Comparison of ENCODE assay signal across 11 mouse cellular contexts in the genomic region with DNA sequence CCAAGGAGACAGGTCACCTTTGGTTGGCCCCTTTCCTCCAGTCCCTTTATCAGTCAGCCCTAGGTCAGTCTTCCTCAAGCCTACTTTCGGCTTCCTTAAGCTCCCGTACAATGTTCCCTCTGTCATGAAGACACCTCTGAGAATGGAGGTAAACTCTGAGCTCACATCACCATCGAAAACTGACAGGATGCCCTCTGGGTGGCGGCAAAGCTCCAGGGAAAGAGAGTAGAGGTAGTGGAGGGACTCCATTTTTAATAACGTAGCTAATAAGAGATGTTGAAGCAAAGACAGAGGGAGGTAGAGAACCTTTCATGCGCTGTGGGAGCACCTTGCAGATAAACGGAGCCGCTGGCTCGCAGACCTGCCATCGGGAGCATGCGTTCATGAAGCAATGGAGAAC. TPM values are rescaled to one million over a fixed set of nuclear protein-coding genes. Genes with fewer than 3 reads are reported as not detected.
DNase-seq lines count a peak whose midpoint lies in the region; ATAC-seq and TF ChIP-seq lines count a peak whose summit lies in the region.
"Had no signal": no experiment of that assay in that cellular context is flagged by ENCODE, and none has a peak within 500 bp of the region (broad histone marks: within the 10 kb centered on the region; RNA-seq: fewer than 3 reads in every experiment).

No protein-coding gene starts in this region.

- H3K4me1 ChIP-seq in heart, embryonic 13.5 days, result peaks cover 18% of the 10 kb centered on the region
- peaks cover 67% of the 10 kb centered on the region for H3K4me1 ChIP-seq in megakaryocyte, embryonic 14.5 days
- 0 out of 2 replicates have a peak, but pooled peaks cover 5% of the 10 kb centered on the region for H3K4me1 ChIP-seq in limb, embryonic 10.5 days
- H3K4me1 ChIP-seq in thymus, adult 2 months (replicated peaks; ENCODE audit: control insufficient read depth, insufficient read depth, low read length), result peaks cover 16% of the 10 kb centered on the region

- peak overlapping the region; percentile 90; the same call in 1 of the 2 replicates for H3K27ac ChIP-seq in heart, embryonic 13.5 days (replicated peaks)
- no peak overlapping the region for H3K27ac ChIP-seq in limb, embryonic 10.5 days
- no peak overlapping the region for H3K27ac ChIP-seq in thymus, adult 2 months (ENCODE audit: control insufficient read depth, insufficient read depth, low read length)

- H3K4me3 ChIP-seq in heart, embryonic 13.5 days, result peak overlapping the region; percentile 44
- peak overlapping the region; percentile 90 for H3K4me3 ChIP-seq in megakaryocyte, embryonic 14.5 days (replicated peaks)
- peak overlapping the region; percentile 14 for H3K4me3 ChIP-seq in limb, embryonic 10.5 days
- H3K4me3 ChIP-seq in thymus, adult 2 months (ENCODE audit: control insufficient read depth, insufficient read depth, low read length), result no peak overlapping the region

- 60% methylated on average over 11 of the region's 11 CpGs for WGBS in heart, embryonic 13.5 days
- WGBS in limb, embryonic 10.5 days, result 80% methylated on average over 11 of the region's 11 CpGs
- 97% methylated on average over 11 of the region's 11 CpGs for WGBS in thymus, adult 2 months

- H3K4me2 ChIP-seq in heart, embryonic 13.5 days, result peak overlapping the region; percentile 62
- H3K4me2 ChIP-seq: embryonic facial prominence, embryonic 12.5 days had no signal

- no peak for ATAC-seq in heart, embryonic 13.5 days (ENCODE audit: extremely low read depth, insufficient number of reproducible peaks, low FRiP score, low TSS enrichment)
- ATAC-seq in megakaryocyte, adult 5-6 weeks (ENCODE audit: poor library complexity, severe bottlenecking), result no peak

- H3K36me3 ChIP-seq in heart, embryonic 13.5 days, result no peaks in the 10 kb centered on the region
- peaks cover 44% of the 10 kb centered on the region for H3K36me3 ChIP-seq in megakaryocyte, embryonic 14.5 days (replicated peaks; ENCODE audit: low read length)
- no peaks in the 10 kb centered on the region for H3K36me3 ChIP-seq in limb, embryonic 10.5 days
- H3K36me3 ChIP-seq in thymus, adult 2 months (ENCODE audit: control insufficient read depth, insufficient read depth, low read length), result peaks cover 61% of the 10 kb centered on the region
- H3K36me3 ChIP-seq: embryonic facial prominence, embryonic 12.5 days had no signal

- no peaks in the 10 kb centered on the region for H3K9me3 ChIP-seq in heart, embryonic 13.5 days
- no peaks in the 10 kb centered on the region for H3K9me3 ChIP-seq in megakaryocyte, embryonic 14.5 days
- H3K9me3 ChIP-seq in limb, embryonic 10.5 days (replicated peaks), result no peaks in the 10 kb centered on the region
- H3K9me3 ChIP-seq: embryonic facial prominence, embryonic 12.5 days had no signal

- intact Hi-C loops in heart, postnatal 10 days (cut with DNase I), result no loop called here

- peak overlapping the region; percentile 74 for H3K9ac ChIP-seq in heart, embryonic 13.5 days
- H3K9ac ChIP-seq: embryonic facial prominence, embryonic 12.5 days had no signal

- DNase-seq in heart, postnatal 10 days, result no peak
- DNase-seq in limb, embryonic 10.5 days (ENCODE audit: low spot score), result no peak
- no peak for DNase-seq in thymus, adult 2 months
- no peak for DNase-seq in thymus, postnatal 10 days (ENCODE audit: low spot score in 2 of 2)
- DNase-seq in cerebellum, postnatal 36 days, result no peak
- DNase-seq: thymus, adult 18-20 months had no signal

- H3K27me3 ChIP-seq in heart, embryonic 13.5 days (replicated peaks), result no peaks in the 10 kb centered on the region
- H3K27me3 ChIP-seq in megakaryocyte, embryonic 14.5 days (replicated peaks), result peaks cover 5% of the 10 kb centered on the region
- H3K27me3 ChIP-seq in limb, embryonic 10.5 days (ENCODE audit: low read depth, poor library complexity, severe bottlenecking), result no peaks in the 10 kb centered on the region
- no peaks in the 10 kb centered on the region for H3K27me3 ChIP-seq in thymus, adult 2 months (ENCODE audit: control insufficient read depth, insufficient read depth, low read length)
- H3K27me3 ChIP-seq: embryonic facial prominence, embryonic 12.5 days had no signal

- TF ChIP-seq CTCF in thymus, adult 2 months (IDR thresholded peaks at IDR 0.05; ENCODE audit: borderline replicate concordance, control insufficient read depth, extremely low read depth, insufficient read depth, low read length, poor library complexity), result no peak

- no peak for TF ChIP-seq POLR2A in thymus, adult 2 months (IDR thresholded peaks at IDR 0.05; ENCODE audit: control insufficient read depth, extremely low read depth, insufficient read depth, low read length, poor library complexity)

RNA-seq across cellular contexts. Expression of gene Icam2, which starts 6.9 kb away (rescaled TPM):
- polyA plus RNA-seq in heart, embryonic 13.5 days (2015; fragmentation: Nextera tagmentation; extraction: Ambion mirVana), result 77.7 and 86.1 TPM in 2 replicates
- total RNA-seq in heart, postnatal 10 days (2021), result 10 to 100 TPM; 57.1 to 67.0 TPM
- polyA plus RNA-seq in megakaryocyte, embryonic 14.5 days (2012; ENCODE audit: insufficient read depth, low replicate concordance), result 2.3 and 19.4 TPM in 2 replicates
- total RNA-seq in megakaryocyte, adult 5-6 weeks (2015), result 24.5 and 28.2 TPM in 2 replicates
- total RNA-seq in megakaryocyte, adult 5-6 weeks (2017), result 49.3 and 62.2 TPM in 2 replicates
- 21.8 and 24.7 TPM in 2 replicates for polyA plus RNA-seq in limb, embryonic 10.5 days (2016; fragmentation: Nextera tagmentation; extraction: Ambion mirVana)
- polyA plus RNA-seq in thymus, adult 2 months (2012; rRNA removed), result 185 and 222 TPM in 2 replicates

RNA-seq across cellular contexts. Expression of gene Prr29, which starts 15.7 kb away (rescaled TPM):
- polyA plus RNA-seq in heart, embryonic 13.5 days (2015; fragmentation: Nextera tagmentation; extraction: Ambion mirVana), result 0.15 and 0.27 TPM in 2 replicates
- total RNA-seq in heart, postnatal 10 days (2021), result under 1 TPM; 0.31 to 0.64 TPM
- not detected in 2 replicates for polyA plus RNA-seq in megakaryocyte, embryonic 14.5 days (2012; ENCODE audit: insufficient read depth, low replicate concordance)
- total RNA-seq in megakaryocyte, adult 5-6 weeks (2015), result not detected in 2 replicates
- total RNA-seq in megakaryocyte, adult 5-6 weeks (2017), result not detected in 2 replicates
- polyA plus RNA-seq in limb, embryonic 10.5 days (2016; fragmentation: Nextera tagmentation; extraction: Ambion mirVana), result not detected in 2 replicates
- polyA plus RNA-seq in thymus, adult 2 months (2012; rRNA removed), result 30.1 and 31.1 TPM in 2 replicates
- polyA plus RNA-seq: embryonic facial prominence, embryonic 12.5 days; liver, embryonic 16.5 days had no signal

RNA-seq across cellular contexts. Expression of gene Scn4a, which starts 27.9 kb away (rescaled TPM):
- polyA plus RNA-seq in heart, embryonic 13.5 days (2015; fragmentation: Nextera tagmentation; extraction: Ambion mirVana), result 0.03 and 0.08 TPM in 2 replicates
- total RNA-seq in heart, postnatal 10 days (2021), result 1 to 10 TPM; 3.2 to 3.6 TPM
- not detected in 2 replicates for polyA plus RNA-seq in megakaryocyte, embryonic 14.5 days (2012; ENCODE audit: insufficient read depth, low replicate concordance)
- total RNA-seq in megakaryocyte, adult 5-6 weeks (2015), result 0.07 TPM in 1 of 2 replicates, not detected in the other
- total RNA-seq in megakaryocyte, adult 5-6 weeks (2017), result not detected in 2 replicates
- polyA plus RNA-seq in limb, embryonic 10.5 days (2016; fragmentation: Nextera tagmentation; extraction: Ambion mirVana), result 0.03 TPM in 1 of 2 replicates, not detected in the other
- 0.92 and 1.2 TPM in 2 replicates for polyA plus RNA-seq in thymus, adult 2 months (2012; rRNA removed)

Comparison
In these comparisons a context has a peak if more than half of its experiments do, and no peak if none do; other contexts are left out.
1. RNA of gene Prr29, which starts 15.7 kb away (polyA plus RNA-seq): 30.1 to 31.1 TPM in thymus, adult 2 months; 0.15 to 0.27 TPM in heart, embryonic 13.5 days, not detected in megakaryocyte, embryonic 14.5 days and not detected in limb, embryonic 10.5 days; every median in the first group is over 10 times any median in the second.